Mouse (Mus musculus): Measurements from ENCODE around the gene Prrxl1. TPM values are rescaled to one million over a fixed set of nuclear protein-coding genes. Genes with fewer than 3 reads are reported as not detected.

The Prrxl1 gene
- polyA plus RNA-seq, 1 experiment from 2014 or later: 53.8 TPM

GRCm38 (mm10) chr14:32695906-32696305 lies 96.7 kb downstream of the Prrxl1 start:
- no peak for ATAC-seq
- Histone ChIP-seq H3K36me3 (ENCODE audit: control insufficient read depth, insufficient read depth, low read length) (no peaks in the 10 kb centered on the region), H3K4me2 (ENCODE audit: low read length) (no peak overlapping the region), H3K9me3 (ENCODE audit: control insufficient read depth, low read length) (no peaks in the 10 kb centered on the region), H3K27ac (ENCODE audit: low read depth, low read length) (no peak overlapping the region), H3K4me3 (ENCODE audit: low read length) (no peak overlapping the region), H3K27me3 (replicated peaks; ENCODE audit: control insufficient read depth, insufficient read depth, low read length) (no peaks in the 10 kb centered on the region), H3K9ac (ENCODE audit: low read depth, low read length) (no peak overlapping the region), H3K4me1 (ENCODE audit: control insufficient read depth, insufficient read depth, low read depth, low read length) (no peaks in the 10 kb centered on the region)
- WGBS: 89% methylated on average over 2 of the region's 2 CpGs

- no peaks in the 10 kb centered on the region for H3K36me3 ChIP-seq (ENCODE audit: control insufficient read depth, insufficient read depth, low read length)
- no peak overlapping the region for H3K4me3 ChIP-seq (ENCODE audit: low read length)
- H3K9ac ChIP-seq (ENCODE audit: low read depth, low read length): no peak overlapping the region
- no peaks in the 10 kb centered on the region for H3K27me3 ChIP-seq (replicated peaks; ENCODE audit: control insufficient read depth, insufficient read depth, low read length)
- no peak for ATAC-seq
- no peak overlapping the region for H3K4me2 ChIP-seq (ENCODE audit: low read length)
- H3K4me1 ChIP-seq (ENCODE audit: control insufficient read depth, insufficient read depth, low read depth, low read length): no peaks in the 10 kb centered on the region
- no peak overlapping the region for H3K27ac ChIP-seq (ENCODE audit: low read depth, low read length)
- no peaks in the 10 kb centered on the region for H3K9me3 ChIP-seq (ENCODE audit: control insufficient read depth, low read length)
- 82% methylated on average over 2 of the region's 2 CpGs for WGBS
Observed at GRCm38 (mm10) chr14:32696344-32696743, 97.1 kb downstream of the Prrxl1 start.

GRCm38 (mm10) chr14:32697774-32698173 lies 98.6 kb downstream of the Prrxl1 start:
- Histone ChIP-seq H3K9ac (ENCODE audit: low read depth, low read length) (no peak overlapping the region), H3K36me3 (ENCODE audit: control insufficient read depth, insufficient read depth, low read length) (no peaks in the 10 kb centered on the region), H3K27ac (ENCODE audit: low read depth, low read length) (no peak overlapping the region), H3K9me3 (ENCODE audit: control insufficient read depth, low read length) (no peaks in the 10 kb centered on the region), H3K4me2 (ENCODE audit: low read length) (no peak overlapping the region), H3K27me3 (replicated peaks; ENCODE audit: control insufficient read depth, insufficient read depth, low read length) (no peaks in the 10 kb centered on the region), H3K4me1 (ENCODE audit: control insufficient read depth, insufficient read depth, low read depth, low read length) (no peaks in the 10 kb centered on the region), H3K4me3 (ENCODE audit: low read length) (no peak overlapping the region)
- WGBS: 86% methylated on average over 8 of the region's 8 CpGs
- ATAC-seq: no peak

GRCm38 (mm10) chr14:32698556-32698955 lies 99.3 kb downstream of the Prrxl1 start:
- 92% methylated on average over 3 of the region's 3 CpGs for WGBS
- Histone ChIP-seq H3K9ac (ENCODE audit: low read depth, low read length) (no peak overlapping the region), H3K4me3 (ENCODE audit: low read length) (no peak overlapping the region), H3K27me3 (replicated peaks; ENCODE audit: control insufficient read depth, insufficient read depth, low read length) (no peaks in the 10 kb centered on the region), H3K36me3 (ENCODE audit: control insufficient read depth, insufficient read depth, low read length) (no peaks in the 10 kb centered on the region), H3K27ac (ENCODE audit: low read depth, low read length) (no peak overlapping the region), H3K4me2 (ENCODE audit: low read length) (no peak overlapping the region), H3K9me3 (ENCODE audit: control insufficient read depth, low read length) (no peaks in the 10 kb centered on the region), H3K4me1 (ENCODE audit: control insufficient read depth, insufficient read depth, low read depth, low read length) (no peaks in the 10 kb centered on the region)
- no peak for ATAC-seq

Other genes starting within 250 kb of the Prrxl1 start
- 0.74 and 0.95 TPM in 2 replicates for gene 1700024G13Rik, start 211.0 kb upstream of the Prrxl1 start, polyA plus RNA-seq (2015; fragmentation: Nextera tagmentation; extraction: Ambion mirVana)
- 22.0 and 26.4 TPM in 2 replicates for gene Slc18a3, start 134.6 kb upstream of the Prrxl1 start, polyA plus RNA-seq (2015; fragmentation: Nextera tagmentation; extraction: Ambion mirVana)
- gene Chat, start 133.4 kb upstream of the Prrxl1 start, polyA plus RNA-seq (2015; fragmentation: Nextera tagmentation; extraction: Ambion mirVana): 2.8 and 3.3 TPM in 2 replicates
- 24.2 and 24.3 TPM in 2 replicates for gene Ercc6, start 85.9 kb upstream of the Prrxl1 start, polyA plus RNA-seq (2015; fragmentation: Nextera tagmentation; extraction: Ambion mirVana)
- 0.06 and 0.21 TPM in 2 replicates for gene 3425401B19Rik, start 85.9 kb downstream of the Prrxl1 start, polyA plus RNA-seq (2015; fragmentation: Nextera tagmentation; extraction: Ambion mirVana)
- 0.41 and 0.66 TPM in 2 replicates for gene Tmem273, start 186.6 kb downstream of the Prrxl1 start, polyA plus RNA-seq (2015; fragmentation: Nextera tagmentation; extraction: Ambion mirVana)
- gene Fam170b, start 234.6 kb downstream of the Prrxl1 start, polyA plus RNA-seq (2015; fragmentation: Nextera tagmentation; extraction: Ambion mirVana): not detected in 2 replicates